Mouse (Mus musculus) left cerebral cortex, postnatal 10 days (tissue): ENCODE data around the gene Pramef17. TPM values are rescaled to one million over a fixed set of nuclear protein-coding genes. Genes with fewer than 3 reads are reported as not detected.
A peak's percentile ranks its signal among the peaks of the same experiment; 100 is the strongest.
"Not testable (repeated sequence)": the region's sequence is repeated elsewhere in the genome, so short reads cannot be mapped to it uniquely, and the experiment has no call there.

ENCODE experiments used
- DNase-seq, 2 experiments: peaks; one replicate each; pipeline ENCODE4 v3.0.0; 2021 to 2022; ENCODE audit warnings: low spot score in 2 of 2, mixed read lengths in 1 of 2; ENCODE audit errors: extremely low spot score in 1 of 2
- intact Hi-C: fragments of 180-260 bp; cut with DNase I; formaldehyde crosslinking; loops from one replicate; pipeline ENCODE4 v1.15.1; 2025
- total RNA-seq, 2 experiments: library from RNA; stranded (reverse); gene quantifications; 2 replicates each; pipeline ENCODE4 v1.2.3; 2021

The Pramef17 gene
- total RNA-seq: not detected

DNA sequence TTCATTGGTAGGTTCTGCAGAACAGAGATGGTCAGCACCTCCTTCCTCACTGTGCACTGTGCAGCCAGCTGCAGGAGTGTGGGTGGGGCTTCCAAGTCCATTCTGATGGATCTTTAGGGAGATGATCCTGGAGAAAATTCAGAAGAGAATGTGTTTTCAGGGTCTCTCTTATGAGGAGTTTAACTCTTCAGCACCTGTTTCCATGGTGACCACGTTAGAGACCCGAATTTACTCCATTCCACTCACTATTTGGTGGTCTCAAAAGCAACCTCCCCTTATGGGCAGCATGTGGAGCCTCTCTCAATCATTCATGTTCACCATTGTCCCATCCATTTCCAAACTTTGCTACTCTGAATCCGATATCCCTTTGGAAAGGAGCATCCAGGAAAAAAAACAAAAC lies at the start of gene Pramef17:
TSS of gene Pramef17 (minus strand) at position 101 of the 400 bp plus-strand sequence.
- DNase-seq, intact Hi-C loops: not testable (repeated sequence)

DNA sequence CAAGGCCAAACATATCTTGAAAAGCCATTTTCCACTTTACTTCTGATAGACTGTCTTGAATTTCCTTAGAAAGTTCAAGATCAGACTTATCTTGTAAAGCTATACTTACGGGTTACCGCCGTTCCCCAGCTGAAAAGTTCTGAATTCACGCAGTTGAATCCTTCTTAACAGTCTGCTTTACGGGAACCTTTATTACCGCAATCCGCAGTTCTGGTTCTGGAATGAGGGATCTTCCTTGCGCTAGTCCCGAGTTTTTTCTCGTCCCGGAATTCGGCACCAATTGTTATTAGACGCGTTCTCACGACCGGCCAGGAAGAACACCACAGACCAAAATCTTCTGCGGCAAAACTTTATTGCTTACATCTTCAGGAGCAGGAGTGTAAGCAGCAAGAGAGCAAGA lies 6.0 kb downstream of the Pramef17 start:
- peak; percentile 73 to 74 for DNase-seq
- intact Hi-C loops: not testable (repeated sequence)

DNA sequence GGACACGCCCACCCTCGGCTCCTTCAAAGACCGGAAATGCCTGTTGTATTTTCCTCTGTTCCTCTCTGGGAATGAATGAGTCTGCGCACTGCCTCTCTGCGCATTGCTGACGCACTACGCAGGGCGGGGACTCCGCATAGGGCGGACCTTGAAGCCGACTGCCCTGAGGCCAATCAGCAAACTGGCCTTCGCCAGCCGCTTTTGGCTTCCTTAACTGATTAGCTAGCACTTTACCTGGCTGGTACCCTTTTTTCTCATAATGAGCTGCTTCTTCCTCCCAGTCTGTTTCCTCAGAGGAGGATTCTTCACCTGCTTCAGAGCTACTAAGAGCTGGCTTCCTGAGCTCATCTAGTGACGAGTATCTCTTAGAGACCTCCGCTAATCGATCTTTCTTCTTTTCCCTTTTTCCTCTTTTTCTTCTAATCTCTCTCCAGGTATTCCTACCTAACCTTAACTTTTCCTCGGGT lies 6.7 kb downstream of the Pramef17 start:
- intact Hi-C loops: not testable (repeated sequence)
- peak in 1 of 2 experiments; percentile 69 for DNase-seq

DNA sequence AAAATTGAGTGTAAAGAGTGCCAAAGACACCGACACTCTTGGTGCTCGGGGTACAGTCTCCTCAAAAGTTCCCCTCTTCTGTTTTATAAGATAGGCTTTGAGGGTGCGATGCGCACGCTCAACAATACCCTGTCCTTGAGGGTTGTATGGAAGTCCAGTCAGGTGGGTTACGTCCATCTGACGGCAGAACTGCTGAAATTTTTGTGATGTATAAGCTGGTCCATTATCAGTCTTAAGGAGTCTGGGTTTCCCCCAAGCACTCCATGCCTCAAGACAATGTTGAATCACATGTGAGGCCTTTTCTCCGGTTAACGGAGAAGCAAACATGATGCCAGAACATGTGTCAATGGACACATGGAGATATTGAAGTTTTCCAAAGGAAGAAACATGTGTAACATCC lies 8.4 kb downstream of the Pramef17 start:
- intact Hi-C loops: not testable (repeated sequence)

DNA sequence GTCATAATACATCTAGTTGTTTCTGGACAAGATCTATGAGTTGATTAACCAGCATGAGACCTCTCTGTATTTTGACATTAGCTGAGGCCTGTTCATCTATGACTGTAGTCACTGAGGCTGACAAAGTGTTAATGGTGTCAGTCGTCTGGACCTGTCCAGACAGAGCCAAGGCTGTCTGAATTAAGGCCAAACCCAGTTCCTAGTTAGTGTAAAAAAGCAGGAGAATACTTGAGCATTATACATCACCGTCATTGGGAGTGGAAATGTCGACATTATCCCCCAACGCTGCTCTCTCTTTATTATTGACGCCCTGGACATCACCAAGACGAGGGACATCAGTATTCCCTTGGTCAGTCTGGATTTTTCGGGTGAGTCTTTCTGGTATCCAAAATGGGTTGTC lies 9.0 kb downstream of the Pramef17 start:
- DNase-seq: peak in 1 of 2 experiments; percentile 9
- intact Hi-C loops: not testable (repeated sequence)

More for the DNA sequence above, 8.4 kb downstream of the Pramef17 start:
- DNase-seq: peak; percentile 14 to 21

DNA sequence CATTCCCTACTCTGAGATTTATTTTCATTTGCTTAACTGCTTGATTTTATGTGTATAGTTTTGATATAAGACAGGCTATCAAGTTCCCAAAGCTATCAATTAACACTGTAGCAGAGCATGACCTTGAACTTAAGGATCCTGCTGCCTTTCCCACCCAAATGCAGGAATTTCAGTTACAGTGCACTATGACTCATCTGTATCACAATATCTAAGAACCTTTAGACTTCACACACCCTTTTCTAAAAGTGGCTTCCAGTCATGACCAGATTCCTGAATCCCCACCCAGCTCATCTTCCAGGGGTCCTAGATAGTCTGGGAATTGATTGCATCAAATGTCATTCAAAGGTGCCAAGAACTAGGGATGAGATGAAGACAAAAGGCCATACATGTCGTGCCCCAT lies 10.7 kb downstream of the Pramef17 start:
- intact Hi-C loops, DNase-seq: not testable (repeated sequence)

DNA sequence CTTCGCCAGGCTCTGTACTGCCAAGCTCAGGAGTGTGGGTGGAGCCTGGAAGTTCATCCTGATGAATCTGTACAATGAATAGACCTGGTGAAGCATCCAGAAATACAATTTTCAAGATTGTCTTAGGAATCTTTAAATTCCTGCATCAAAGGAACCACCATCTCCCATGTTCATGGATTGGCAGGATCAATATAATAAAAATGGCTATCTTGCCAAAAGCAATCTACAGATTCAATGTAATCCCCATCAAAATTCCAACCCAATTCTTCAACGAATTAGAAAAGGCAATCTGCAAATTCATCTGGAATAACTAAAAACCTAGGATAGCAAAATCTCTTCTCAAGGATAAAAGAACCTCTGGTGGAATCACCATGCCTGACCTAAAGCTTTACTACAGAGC lies 27.3 kb downstream of the Pramef17 start, which contains the start of gene Gm13101:
TSS of gene Gm13101 (minus strand) at position 101 of the 400 bp plus-strand sequence.
- intact Hi-C loops, DNase-seq: not testable (repeated sequence)

DNA sequence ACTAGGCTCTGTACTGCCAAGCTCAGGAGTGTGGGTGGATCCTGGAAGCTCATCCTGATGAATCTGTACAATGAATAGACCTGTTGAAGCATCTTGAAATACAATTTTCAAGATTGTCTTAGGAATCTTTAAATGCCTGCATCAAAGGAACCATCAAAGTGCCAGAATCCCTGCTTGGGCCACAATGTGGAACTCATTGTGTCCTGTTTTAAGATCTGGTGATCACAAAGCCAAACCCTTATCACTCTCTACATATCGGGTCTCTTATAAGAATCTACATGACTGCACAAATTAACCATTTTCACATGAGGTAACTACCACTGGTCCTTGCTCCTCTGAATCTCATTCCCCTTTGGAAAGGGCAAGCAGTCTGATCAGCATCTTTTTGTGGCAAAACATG lies 43.3 kb downstream of the Pramef17 start, which contains the start of gene Pramef25:
TSS of gene Pramef25 (minus strand) at position 101 of the 400 bp plus-strand sequence.
- DNase-seq, intact Hi-C loops: not testable (repeated sequence)

Other genes with a start within 250 kb of the Pramef17 start
- not detected for gene Gm13023, start 205.0 kb downstream of the Pramef17 start, total RNA-seq
- not detected for gene Gm13084, start 178.3 kb downstream of the Pramef17 start, total RNA-seq
- gene Gm13103, start 147.9 kb downstream of the Pramef17 start, total RNA-seq: not detected
- gene Pramef6, start 94.0 kb downstream of the Pramef17 start, total RNA-seq: not detected
- not detected for gene Pramef25, start 43.4 kb downstream of the Pramef17 start, total RNA-seq
- not detected for gene Gm13101, start 27.4 kb downstream of the Pramef17 start, total RNA-seq
- not detected for gene Pramel4, start 64.8 kb upstream of the Pramef17 start, total RNA-seq
- gene Gm13102, start 112.1 kb upstream of the Pramef17 start, total RNA-seq: not detected
- gene Oog3, start 168.3 kb upstream of the Pramef17 start, total RNA-seq: not detected
- not detected for gene Oog2, start 196.3 kb upstream of the Pramef17 start, total RNA-seq
- not detected for gene C87977, start 218.9 kb upstream of the Pramef17 start, total RNA-seq